Mouse (Mus musculus) embryonic facial prominence, embryonic 13.5 days (tissue): ENCODE results near the gene Efna3. TPM values are rescaled to one million over a fixed set of nuclear protein-coding genes. Genes with fewer than 3 reads are reported as not detected.
A peak's percentile ranks its signal among the peaks of the same experiment; 100 is the strongest.

ENCODE experiments used
- ATAC-seq: fragments of 200-750 bp; cut with Nextera tagmentation; 2 replicates; pipeline ENCODE4 v1.8.0; 2017; ENCODE audit warnings: low read depth; ENCODE audit not compliant: insufficient number of reproducible peaks, insufficient read depth, low FRiP score, low TSS enrichment
- H3K27ac ChIP-seq: fragments of 300-500 bp; sonication (generic); 2 replicates; pipeline ENCODE4 v1.5.1; 2015; ENCODE audit warnings: moderate library complexity, mild to moderate bottlenecking, inconsistent platforms
- H3K27me3 ChIP-seq: fragments of 300-500 bp; sonication (generic); 2 replicates; pipeline ENCODE4 v1.6.1; 2015; ENCODE audit warnings: mild to moderate bottlenecking, inconsistent platforms
- H3K36me3 ChIP-seq: fragments of 300-500 bp; sonication (generic); 2 replicates; pipeline ENCODE4 v1.6.1; 2015; ENCODE audit warnings: mild to moderate bottlenecking, inconsistent platforms
- H3K4me1 ChIP-seq: fragments of 300-500 bp; sonication (generic); 2 replicates; pipeline ENCODE4 v1.6.1; 2015; ENCODE audit warnings: inconsistent platforms
- H3K4me2 ChIP-seq: fragments of 300-500 bp; sonication (generic); 2 replicates; pipeline ENCODE4 v1.6.1; 2015; ENCODE audit warnings: moderate library complexity, mild to moderate bottlenecking, inconsistent platforms
- H3K4me3 ChIP-seq: fragments of 300-500 bp; sonication (generic); 2 replicates; pipeline ENCODE4 v1.5.1; 2015; ENCODE audit warnings: mild to moderate bottlenecking, inconsistent platforms
- H3K9ac ChIP-seq: fragments of 300-500 bp; sonication (generic); 2 replicates; pipeline ENCODE4 v1.6.1; 2015; ENCODE audit warnings: mild to moderate bottlenecking, inconsistent platforms
- H3K9me3 ChIP-seq: fragments of 300-500 bp; sonication (generic); 2 replicates; pipeline ENCODE4 v1.6.1; 2016; ENCODE audit warnings: inconsistent platforms
- WGBS: fragments of 180-500 bp; shearing (Covaris S2); methylation state at CpG from one replicate; pipeline ENCODE4 v1.1.7; 2015; ENCODE audit warnings: mixed read lengths; 5-methylcytosine and 5-hydroxymethylcytosine counted together
- polyA plus RNA-seq: library from polyadenylated mRNA; unstranded; fragments of >200 nt; fragmentation: Nextera tagmentation; extraction: Ambion mirVana; gene quantifications from 2 replicates; pipeline ENCODE4 v1.2.1, GENCODE M21; 2015

Gene Efna3
- polyA plus RNA-seq, 1 experiment from 2014 or later: 22.6 TPM

DNA sequence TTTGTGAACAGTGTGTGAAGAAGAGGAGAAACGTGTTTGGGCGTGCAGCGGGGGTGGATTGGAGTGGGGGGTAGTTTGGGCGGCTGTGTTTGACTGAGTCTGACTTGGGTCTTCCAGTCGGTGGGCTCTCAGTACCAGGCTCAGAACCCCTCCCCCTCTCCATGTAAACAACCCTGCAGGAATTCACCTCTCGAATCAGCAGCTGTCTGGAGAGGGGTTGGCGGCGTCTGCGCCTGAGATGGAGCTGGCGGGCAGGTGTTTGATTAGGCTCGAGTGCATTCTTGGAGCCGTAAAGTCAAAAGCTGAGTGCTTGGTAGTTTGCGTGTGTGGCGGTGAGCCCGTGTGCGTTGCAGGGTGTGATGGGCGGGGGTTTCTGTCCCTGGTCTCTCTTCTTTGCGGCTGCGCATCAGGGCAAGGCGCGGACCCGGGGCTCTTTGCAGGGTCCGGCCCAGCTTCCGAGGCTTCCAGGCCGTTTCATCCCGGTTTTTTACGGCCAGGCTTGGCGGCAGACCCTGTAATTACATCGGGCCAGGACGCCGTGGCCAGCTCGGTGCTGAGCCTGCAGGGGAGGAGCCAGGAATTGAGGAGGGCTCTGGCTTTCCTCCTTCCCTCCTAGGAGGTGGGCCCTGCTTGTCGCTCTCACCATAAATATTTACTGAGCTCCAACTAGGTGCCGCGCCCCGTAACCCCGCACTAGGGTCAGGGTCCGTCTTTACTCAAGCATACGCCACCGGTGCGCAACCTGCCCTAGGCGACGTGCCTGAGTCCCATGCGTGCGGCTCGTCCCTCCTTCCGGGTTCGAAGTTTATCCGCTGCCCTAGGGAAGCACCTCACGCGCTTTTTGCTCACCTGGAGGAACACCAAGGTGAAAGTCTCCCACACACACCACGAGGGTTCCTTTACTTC is 41.9 kb downstream of the Efna3 start, which contains the start of gene Efna1:
Efna1 (minus strand) TSS at position 537 of the 906 bp plus-strand sequence.
- WGBS: under 1% methylated on average over 52 of the region's 52 CpGs
- Histone ChIP-seq H3K4me2 (peak within 1 kb of the TSS; percentile 95), H3K9me3 (no peaks in the 10 kb centered on the region), H3K36me3 (peaks cover 3% of the 10 kb centered on the region), H3K27ac (peak within 1 kb of the TSS; percentile 79), H3K4me3 (peak within 1 kb of the TSS; percentile 53), H3K9ac (peak within 1 kb of the TSS; percentile 76), H3K4me1 (peaks cover 55% of the 10 kb centered on the region), H3K27me3 (peaks cover 19% of the 10 kb centered on the region)
- ATAC-seq: no peak

DNA sequence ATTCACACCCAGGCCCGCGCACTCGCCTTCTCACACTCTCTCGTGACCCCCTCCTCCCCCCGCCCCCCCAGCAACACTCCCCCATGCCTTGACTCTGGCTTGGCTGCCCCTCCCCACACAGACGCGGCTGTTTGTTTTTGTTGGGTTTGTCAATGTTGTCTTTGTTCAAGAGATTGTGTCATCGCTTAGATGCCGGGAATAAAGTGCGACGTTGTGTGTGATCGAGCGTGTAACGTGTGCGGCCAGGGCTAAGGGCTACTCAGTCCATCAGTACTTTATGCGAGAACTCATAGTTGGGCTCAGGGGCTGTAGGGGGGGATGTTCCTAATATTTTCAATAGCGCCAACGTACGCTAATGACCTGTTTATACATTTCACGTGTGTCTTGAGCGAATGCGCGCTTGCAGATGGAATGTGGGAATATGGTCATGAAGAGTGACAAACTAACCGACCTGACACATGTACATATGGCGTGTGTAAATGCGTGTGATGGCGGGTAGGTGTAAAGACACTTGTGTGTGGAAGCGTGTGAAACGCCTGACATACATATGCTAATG is 42.6 kb downstream of the Efna3 start:
- Histone ChIP-seq H3K4me2 (peak overlapping the region; percentile 95), H3K9me3 (no peaks in the 10 kb centered on the region), H3K36me3 (peaks cover 11% of the 10 kb centered on the region), H3K9ac (peak overlapping the region; percentile 76), H3K27me3 (peaks cover 19% of the 10 kb centered on the region), H3K27ac (peak overlapping the region; percentile 79), H3K4me1 (peaks cover 55% of the 10 kb centered on the region), H3K4me3 (peak overlapping the region; percentile 53)
- under 1% methylated on average over 28 of the region's 29 CpGs for WGBS
- ATAC-seq: peak; percentile 13

GRCm38 (mm10) chr3:89279153-89279890 is 43.4 kb downstream of the Efna3 start:
- H3K27ac ChIP-seq: peak overlapping the region; percentile 79
- peak; percentile 82 for ATAC-seq
- 2% methylated on average over 35 of the region's 35 CpGs for WGBS
- peak overlapping the region; percentile 95 for H3K4me2 ChIP-seq
- H3K9me3 ChIP-seq: no peaks in the 10 kb centered on the region
- H3K4me3 ChIP-seq: peak overlapping the region; percentile 53
- H3K4me1 ChIP-seq: peaks cover 52% of the 10 kb centered on the region
- H3K9ac ChIP-seq: peak overlapping the region; percentile 76
- peaks cover 19% of the 10 kb centered on the region for H3K27me3 ChIP-seq
- H3K36me3 ChIP-seq: peaks cover 17% of the 10 kb centered on the region

DNA sequence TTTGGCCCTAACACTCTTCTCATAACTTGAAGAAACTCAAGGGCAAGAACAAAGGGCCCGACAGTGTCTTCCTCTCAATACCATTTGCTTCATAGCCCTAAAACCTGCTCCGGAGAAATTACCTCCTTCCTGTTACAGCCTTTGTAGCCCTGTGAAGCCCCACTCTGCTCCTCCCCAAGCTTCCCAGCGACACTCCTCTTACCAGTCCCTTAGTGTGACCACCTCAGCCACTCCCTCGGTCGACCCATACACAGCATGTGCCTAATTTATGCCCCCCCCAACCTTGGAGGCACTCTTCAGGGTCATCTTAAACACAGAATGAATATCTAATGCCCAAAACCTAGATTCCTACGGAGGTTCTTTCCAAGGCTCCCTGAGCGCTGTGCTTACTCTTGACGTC is 44.1 kb downstream of the Efna3 start:
- Histone ChIP-seq H3K27me3 (peaks cover 19% of the 10 kb centered on the region), H3K4me2 (peak overlapping the region; percentile 95), H3K4me3 (peak overlapping the region; percentile 53), H3K36me3 (peaks cover 17% of the 10 kb centered on the region), H3K4me1 (peaks cover 52% of the 10 kb centered on the region), H3K27ac (peak overlapping the region; percentile 79), H3K9ac (peak overlapping the region; percentile 76), H3K9me3 (no peaks in the 10 kb centered on the region)
- ATAC-seq: no peak
- 18% methylated on average over 8 of the region's 8 CpGs for WGBS

- Histone ChIP-seq H3K9ac (peak overlapping the region; percentile 76), H3K36me3 (peaks cover 22% of the 10 kb centered on the region), H3K9me3 (no peaks in the 10 kb centered on the region), H3K27me3 (peaks cover 19% of the 10 kb centered on the region), H3K27ac (peak overlapping the region; percentile 79), H3K4me2 (peak overlapping the region; percentile 95), H3K4me3 (peak overlapping the region; percentile 53), H3K4me1 (peaks cover 52% of the 10 kb centered on the region)
- ATAC-seq: no peak
- WGBS: 63% methylated on average over 7 of the region's 7 CpGs
These were observed 44.7 kb downstream of the Efna3 start for GRCm38 (mm10) chr3:89278107-89278506.

GRCm38 (mm10) chr3:89277281-89278021 is 45.3 kb downstream of the Efna3 start:
- WGBS: 32% methylated on average over 14 of the region's 14 CpGs
- Histone ChIP-seq H3K36me3 (peaks cover 26% of the 10 kb centered on the region), H3K4me3 (peak overlapping the region; percentile 53), H3K27ac (peak overlapping the region; percentile 79), H3K9me3 (no peaks in the 10 kb centered on the region), H3K27me3 (peaks cover 19% of the 10 kb centered on the region), H3K4me2 (peak overlapping the region; percentile 95), H3K9ac (peak overlapping the region; percentile 76), H3K4me1 (peaks cover 52% of the 10 kb centered on the region)
- no peak for ATAC-seq

- Histone ChIP-seq H3K4me1 (peaks cover 46% of the 10 kb centered on the region), H3K9me3 (no peaks in the 10 kb centered on the region), H3K36me3 (peaks cover 34% of the 10 kb centered on the region), H3K27me3 (peaks cover 11% of the 10 kb centered on the region), H3K9ac (no peak overlapping the region), H3K27ac (no peak overlapping the region), H3K4me3 (no peak overlapping the region), H3K4me2 (peak overlapping the region; percentile 95; the same call in 1 of the 2 replicates)
- WGBS: 90% methylated on average over 13 of the region's 13 CpGs
- no peak for ATAC-seq
These were observed 46.7 kb downstream of the Efna3 start for GRCm38 (mm10) chr3:89276061-89276460.

DNA sequence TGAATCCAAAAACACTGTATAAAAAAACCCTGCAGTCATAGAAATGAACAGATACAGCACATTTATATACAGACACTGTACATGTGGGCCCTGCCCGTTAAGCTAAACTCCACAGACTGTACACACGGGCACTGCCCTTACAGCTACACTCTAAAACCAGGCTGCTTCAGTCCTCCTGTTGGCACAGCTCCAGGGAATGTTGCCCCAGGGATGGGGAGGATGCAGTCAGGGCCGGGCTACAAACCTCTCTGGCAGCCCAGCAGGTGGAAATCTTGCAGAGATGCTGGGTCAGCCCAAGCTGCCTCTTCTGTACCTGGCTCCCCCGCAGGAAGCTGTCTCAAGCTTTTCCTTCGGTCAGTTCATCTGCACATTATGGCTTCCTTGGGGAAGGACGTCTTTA is 51.0 kb downstream of the Efna3 start:
- Histone ChIP-seq H3K4me3 (no peak overlapping the region), H3K36me3 (peaks cover 34% of the 10 kb centered on the region), H3K4me2 (no peak overlapping the region), H3K4me1 (peaks cover 46% of the 10 kb centered on the region), H3K9me3 (no peaks in the 10 kb centered on the region), H3K27ac (no peak overlapping the region), H3K27me3 (no peaks in the 10 kb centered on the region), H3K9ac (no peak overlapping the region)
- 59% methylated on average over 6 of the region's 6 CpGs for WGBS
- no peak for ATAC-seq

- Histone ChIP-seq H3K27me3 (no peaks in the 10 kb centered on the region), H3K9me3 (no peaks in the 10 kb centered on the region), H3K9ac (peak overlapping the region; percentile 83), H3K4me3 (peak overlapping the region; percentile 59), H3K27ac (peak overlapping the region; percentile 88), H3K4me2 (peak overlapping the region; percentile 78), H3K4me1 (peaks cover 41% of the 10 kb centered on the region), H3K36me3 (peaks cover 31% of the 10 kb centered on the region)
- no peak for ATAC-seq
- WGBS: 69% methylated on average over 6 of the region's 6 CpGs
These were observed 51.9 kb downstream of the Efna3 start for GRCm38 (mm10) chr3:89270891-89271290.

GRCm38 (mm10) chr3:89270051-89270755 is 52.6 kb downstream of the Efna3 start, which contains the start of gene Slc50a1:
TSS of gene Slc50a1 (minus strand) at chr3:89270570.
- H3K36me3 ChIP-seq: peaks cover 25% of the 10 kb centered on the region
- peak within 1 kb of the TSS; percentile 83 for H3K9ac ChIP-seq
- no peaks in the 10 kb centered on the region for H3K9me3 ChIP-seq
- H3K27ac ChIP-seq: peak within 1 kb of the TSS; percentile 88
- 3% methylated on average over 39 of the region's 39 CpGs for WGBS
- peaks cover 43% of the 10 kb centered on the region for H3K4me1 ChIP-seq
- H3K4me3 ChIP-seq: peak within 1 kb of the TSS; percentile 59
- H3K4me2 ChIP-seq: peak within 1 kb of the TSS; percentile 78
- no peaks in the 10 kb centered on the region for H3K27me3 ChIP-seq
- peak; percentile 38 for ATAC-seq
